Mouse (Mus musculus) C2C12 (cell line): ENCODE data around the gene Ppie.

ENCODE experiments used
- CTCF ChIP-seq: IDR thresholded peaks from one replicate; pipeline ENCODE4 v1.5.1; 2011; ENCODE audit not compliant: control insufficient read depth, insufficient read depth, insufficient read length
- MAX ChIP-seq: IDR thresholded peaks from one replicate; pipeline ENCODE4 v1.6.1; 2011; ENCODE audit warnings: mild to moderate bottlenecking, control low read depth

DNA sequence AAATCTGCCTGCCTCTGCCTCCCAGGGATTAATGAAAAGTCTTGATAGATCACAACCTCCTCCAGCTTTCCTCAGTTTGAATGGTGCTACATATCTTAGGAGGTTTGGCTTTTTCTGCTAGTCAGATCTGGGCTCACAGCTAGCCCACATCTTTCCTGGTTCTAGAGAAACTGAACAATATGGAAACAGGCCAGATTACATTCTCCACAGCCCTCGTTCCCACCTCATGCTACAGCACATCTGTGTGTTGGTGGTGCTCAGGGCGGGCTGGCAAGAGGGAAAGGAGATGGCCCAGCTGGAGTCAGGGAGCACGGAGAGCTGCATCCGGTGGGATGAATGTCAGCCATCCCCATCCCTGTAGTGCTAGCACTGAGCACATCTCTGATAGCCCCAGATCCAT is 29.0 kb downstream of the Ppie start:
- TF ChIP-seq CTCF (no peak), MAX (no peak)
